Mouse (Mus musculus): ENCODE measurements around the gene Ergic1.

DNA sequence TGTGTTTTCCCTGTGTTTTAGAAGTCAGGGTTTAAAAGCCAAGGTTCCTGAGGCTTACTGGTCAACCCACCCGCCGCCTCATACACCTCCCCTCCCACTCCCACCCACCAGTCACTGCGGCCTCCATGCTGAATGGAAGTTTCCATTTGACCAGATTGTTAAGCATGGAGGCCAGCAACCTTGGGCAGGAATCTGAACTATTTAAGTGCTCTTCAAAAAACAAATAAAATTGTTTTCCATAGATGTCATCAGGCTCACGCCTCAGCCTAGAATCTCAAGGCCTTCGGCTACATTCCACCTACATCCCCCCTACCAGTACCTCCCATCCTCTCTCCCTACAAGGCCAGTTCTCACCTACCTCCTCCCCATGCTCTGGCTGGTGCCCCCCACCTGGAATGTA, 57.2 kb downstream of the Ergic1 start:
- TF ChIP-seq CTCF (IDR thresholded peaks at IDR 0.05; ENCODE audit: control insufficient read depth, insufficient read depth, insufficient read length): no peak
- no peak for TF ChIP-seq USF1 (IDR thresholded peaks at IDR 0.05; ENCODE audit: low read depth)
- no peak for TF ChIP-seq MAX (IDR thresholded peaks at IDR 0.05)
- no peak for TF ChIP-seq MYOG (IDR thresholded peaks at IDR 0.05; ENCODE audit: control insufficient read depth, extremely low read depth, insufficient read length)
